Mouse (Mus musculus) midbrain, postnatal 0 days (tissue): Measurements from ENCODE around the gene Psip1. TPM values are rescaled to one million over a fixed set of nuclear protein-coding genes. Genes with fewer than 3 reads are reported as not detected.
A peak's percentile ranks its signal among the peaks of the same experiment; 100 is the strongest.
"Not testable (repeated sequence)": the region's sequence is repeated elsewhere in the genome, so short reads cannot be mapped to it uniquely, and the experiment has no call there.

Source experiments
- ATAC-seq: fragments of 200-750 bp; cut with Nextera tagmentation; 2 replicates; pipeline ENCODE4 v1.8.0; 2017; ENCODE audit warnings: moderate number of reproducible peaks, mild to moderate bottlenecking, moderate TSS enrichment, moderate library complexity; ENCODE audit not compliant: low FRiP score
- DNase-seq: peaks from one replicate; pipeline ENCODE4 v3.0.0-alpha.2; 2015; ENCODE audit warnings: low spot score
- H3K27ac ChIP-seq: fragments of 300-500 bp; sonication (generic); 2 replicates; pipeline ENCODE4 v1.5.1; 2014; ENCODE audit warnings: low read depth, mild to moderate bottlenecking, low read length, mixed read lengths
- H3K27me3 ChIP-seq: fragments of 300-500 bp; sonication (generic); 2 replicates; pipeline ENCODE4 v1.6.1; 2014; ENCODE audit warnings: low read length, control low read depth, mixed read lengths; ENCODE audit not compliant: insufficient read depth
- H3K36me3 ChIP-seq: fragments of 300-500 bp; sonication (generic); 2 replicates; pipeline ENCODE4 v1.6.1; 2014; ENCODE audit warnings: low read length, control low read depth, mixed read lengths; ENCODE audit not compliant: insufficient read depth
- H3K4me1 ChIP-seq: fragments of 300-500 bp; sonication (generic); 2 replicates; pipeline ENCODE4 v1.6.1; 2014; ENCODE audit warnings: mild to moderate bottlenecking, control low read depth, antibody characterized with exemption, low read length, mixed read lengths; ENCODE audit not compliant: insufficient read depth
- H3K4me2 ChIP-seq: fragments of 300-500 bp; sonication (generic); 2 replicates; pipeline ENCODE4 v1.6.1; 2014; ENCODE audit warnings: low read depth, mild to moderate bottlenecking, low read length, mixed read lengths; ENCODE audit not compliant: poor library complexity, severe bottlenecking
- H3K4me3 ChIP-seq: fragments of 300-500 bp; sonication (generic); 2 replicates; pipeline ENCODE4 v1.5.1; 2014; ENCODE audit warnings: low read depth, mild to moderate bottlenecking, low read length, moderate library complexity
- H3K9ac ChIP-seq: fragments of 300-500 bp; sonication (generic); replicated peaks from 2 replicates; pipeline ENCODE4 v1.6.1; 2014; ENCODE audit warnings: mild to moderate bottlenecking, low read length, moderate library complexity, mixed read lengths; ENCODE audit not compliant: poor library complexity, severe bottlenecking
- H3K9me3 ChIP-seq: fragments of 300-500 bp; sonication (generic); 2 replicates; pipeline ENCODE4 v1.6.1; 2016; ENCODE audit warnings: low read length, control low read depth
- CTCF ChIP-seq: IDR thresholded peaks from 2 replicates; pipeline ENCODE4 v1.5.1; 2016; ENCODE audit warnings: antibody characterized with exemption, mild to moderate bottlenecking
- WGBS: fragments of 180-500 bp; shearing (Covaris S2); extraction: QIAGEN DNeasy Blood & Tissue Kit; methylation state at CpG from one replicate; pipeline ENCODE4 v1.1.7; 2014; 5-methylcytosine and 5-hydroxymethylcytosine counted together
- polyA plus RNA-seq: library from polyadenylated mRNA; unstranded; fragments of >200 nt; fragmentation: Nextera tagmentation; extraction: Ambion mirVana; gene quantifications from 2 replicates; pipeline ENCODE4 v1.2.1, GENCODE M21; 2015
- total RNA-seq: library from RNA; depleted of rRNA; stranded (reverse); fragments of >200 nt; gene quantifications from 2 replicates; pipeline ENCODE4 v1.2.3, GENCODE M21; 2014

Gene Psip1
- total and polyA plus RNA-seq, 2 experiments from 2014 or later, result 206 to 320 TPM

DNA sequence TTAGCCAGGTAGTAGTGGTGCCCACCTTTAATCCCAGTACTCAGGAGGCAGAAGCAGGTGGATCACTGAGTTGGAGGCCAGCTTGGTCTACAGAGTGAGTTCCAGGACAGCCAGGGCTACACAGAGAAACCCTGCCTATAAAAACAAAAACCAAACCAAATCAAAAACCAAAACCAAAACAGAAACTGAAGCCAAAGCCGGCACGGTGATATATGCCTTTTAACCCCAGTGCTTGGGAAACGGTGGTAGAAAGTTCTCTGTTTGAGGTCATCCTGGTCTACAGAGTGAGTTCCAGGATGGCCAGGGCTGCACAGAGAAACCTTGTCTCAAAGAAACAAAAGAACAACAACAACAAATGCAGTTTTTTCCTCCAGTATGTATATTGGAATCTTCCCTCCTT, 26.0 kb upstream of the Psip1 start:
- ATAC-seq (no peak), DNase-seq (no peak)
- H3K4me3 ChIP-seq, result no peak overlapping the region
- no peak overlapping the region for H3K4me2 ChIP-seq
- no peaks in the 10 kb centered on the region for H3K27me3 ChIP-seq
- 87% methylated on average over 3 of the region's 3 CpGs for WGBS
- no peaks in the 10 kb centered on the region for H3K36me3 ChIP-seq
- no peaks in the 10 kb centered on the region for H3K4me1 ChIP-seq
- no peak overlapping the region for H3K9ac ChIP-seq
- H3K27ac ChIP-seq, result no peak overlapping the region
- no peak for TF ChIP-seq CTCF
- no peaks in the 10 kb centered on the region for H3K9me3 ChIP-seq

DNA sequence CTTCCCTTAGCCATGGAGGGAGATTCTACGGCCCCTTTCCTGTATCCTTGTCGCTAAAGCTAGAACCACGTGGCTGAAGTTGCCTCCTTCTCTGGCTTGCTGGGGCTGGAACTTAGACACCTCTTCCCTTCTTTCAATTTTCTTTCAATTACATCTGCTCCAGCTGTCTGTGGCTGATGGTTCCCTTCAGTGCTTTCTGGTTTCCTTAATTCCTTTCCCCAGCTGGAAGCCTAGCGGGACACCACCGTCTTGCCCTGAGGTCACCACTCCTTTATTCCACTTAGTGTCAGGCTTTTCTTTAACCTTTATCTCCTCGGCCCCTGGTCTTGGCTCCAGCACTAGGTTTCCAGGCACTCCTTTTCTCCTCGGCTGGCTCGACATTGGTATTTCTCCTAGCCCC, 24.8 kb upstream of the Psip1 start:
- H3K4me2 ChIP-seq, result no peak overlapping the region
- no peak overlapping the region for H3K4me3 ChIP-seq
- no peak for ATAC-seq
- no peaks in the 10 kb centered on the region for H3K4me1 ChIP-seq
- H3K9ac ChIP-seq, result no peak overlapping the region
- H3K9me3 ChIP-seq, result no peaks in the 10 kb centered on the region
- no peak for DNase-seq
- H3K27me3 ChIP-seq, result no peaks in the 10 kb centered on the region
- H3K36me3 ChIP-seq, result no peaks in the 10 kb centered on the region
- H3K27ac ChIP-seq, result no peak overlapping the region
- no peak for TF ChIP-seq CTCF
- WGBS, result 37% methylated on average over 8 of the region's 8 CpGs

DNA sequence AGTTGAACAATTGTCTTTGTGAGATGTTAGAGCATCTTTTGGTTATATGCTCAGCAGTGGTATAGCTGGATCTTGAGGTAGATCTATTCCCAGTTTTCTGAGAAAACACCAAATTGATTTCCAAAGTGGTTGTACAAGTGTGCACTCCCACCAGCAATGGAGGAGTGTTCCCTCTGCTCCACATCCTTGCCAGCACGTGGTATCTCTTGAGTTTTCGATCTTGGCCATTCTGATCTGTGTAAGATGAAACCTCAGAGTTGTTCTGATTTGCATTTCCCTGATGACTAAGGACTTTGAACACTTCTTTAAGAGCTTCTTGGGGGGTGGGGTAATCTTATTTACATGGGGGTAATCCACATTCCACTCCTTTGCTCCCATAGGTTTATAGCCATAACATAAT, 23.3 kb upstream of the Psip1 start:
- Histone ChIP-seq H3K27me3 (no peaks in the 10 kb centered on the region), H3K9me3 (no peaks in the 10 kb centered on the region), H3K4me3 (no peak overlapping the region), H3K4me1 (no peaks in the 10 kb centered on the region), H3K36me3 (no peaks in the 10 kb centered on the region), H3K4me2 (no peak overlapping the region), H3K27ac (no peak overlapping the region), H3K9ac (no peak overlapping the region)
- no peak for TF ChIP-seq CTCF
- WGBS, result 51% methylated on average over 2 of the region's 2 CpGs
- DNase-seq, result no peak
- no peak for ATAC-seq

DNA sequence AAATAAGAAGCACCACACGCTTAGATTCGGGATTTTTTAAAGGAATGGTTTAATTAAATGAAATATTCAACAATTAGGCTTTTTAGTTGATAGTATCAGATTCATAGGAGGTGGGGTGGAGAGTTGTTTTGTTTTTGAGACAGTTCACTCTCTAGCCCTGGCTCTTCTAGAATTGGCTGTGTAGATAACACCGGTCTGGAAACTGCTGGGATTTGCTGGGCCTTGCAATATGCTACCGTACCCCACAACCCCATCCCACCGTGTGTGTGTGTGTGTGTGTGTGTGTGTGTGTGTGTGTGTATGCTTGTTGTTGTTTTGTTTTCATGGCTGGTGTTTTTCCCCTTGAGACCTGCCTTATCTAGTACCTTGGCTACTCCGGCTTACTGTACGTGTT, 14.8 kb upstream of the Psip1 start:
- no peak for DNase-seq
- Histone ChIP-seq H3K9me3 (no peaks in the 10 kb centered on the region), H3K4me1 (no peaks in the 10 kb centered on the region), H3K36me3 (no peaks in the 10 kb centered on the region), H3K27me3 (no peaks in the 10 kb centered on the region), H3K9ac (0 out of 2 replicates have a peak overlapping the region, but pooled peaks have one; percentile 19), H3K4me2 (peak overlapping the region; percentile 53), H3K27ac (0 out of 2 replicates have a peak overlapping the region, but pooled peaks have one; percentile 74), H3K4me3 (peak overlapping the region; percentile 44)
- ATAC-seq, result peak; percentile 60; the same call in 1 of the 2 replicates
- WGBS, result 26% methylated on average over 7 of the region's 7 CpGs
- TF ChIP-seq CTCF, result no peak

DNA sequence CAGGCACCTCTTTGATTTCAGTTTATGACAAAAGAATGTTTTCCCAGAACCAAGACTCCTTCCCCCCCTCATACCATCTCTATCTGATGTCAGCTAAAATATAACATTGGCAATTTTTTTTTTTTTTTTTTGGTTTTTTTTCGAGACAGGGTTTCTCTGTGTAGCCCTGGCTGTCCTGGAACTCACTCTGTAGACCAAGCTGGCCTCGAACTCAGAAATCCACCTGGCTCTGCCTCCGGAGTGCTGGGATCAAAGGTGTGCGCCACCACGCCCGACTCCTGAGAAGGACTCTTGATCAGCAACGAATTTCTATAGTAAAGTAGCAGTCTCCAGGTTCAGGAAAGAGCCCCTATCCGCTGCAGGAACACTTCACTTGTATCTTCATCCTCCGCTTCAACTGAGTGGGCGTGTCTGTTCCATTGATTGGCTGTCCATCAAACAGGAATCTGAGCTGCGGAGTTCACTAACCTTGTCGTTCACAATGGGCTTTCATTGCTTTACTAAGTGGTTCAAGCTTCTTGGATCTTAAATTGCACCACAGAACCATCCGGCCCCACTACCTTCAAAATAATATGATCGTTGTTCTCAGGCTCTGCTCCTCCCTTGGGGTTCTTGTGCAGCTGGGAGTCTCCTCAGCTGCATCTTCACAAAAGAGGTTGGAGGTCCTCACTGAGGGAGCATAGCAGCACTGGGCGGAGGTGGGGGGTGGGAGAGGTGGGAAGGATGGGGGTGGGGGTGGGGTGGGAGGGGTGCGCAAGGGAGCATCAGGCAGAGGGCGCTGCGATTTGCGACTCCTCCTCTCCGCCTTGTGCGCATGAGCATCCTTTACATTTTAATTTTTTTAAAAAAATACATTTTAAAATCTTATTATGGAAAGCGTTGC, 14.1 kb upstream of the Psip1 start:
- H3K36me3 ChIP-seq, result no peaks in the 10 kb centered on the region

DNA sequence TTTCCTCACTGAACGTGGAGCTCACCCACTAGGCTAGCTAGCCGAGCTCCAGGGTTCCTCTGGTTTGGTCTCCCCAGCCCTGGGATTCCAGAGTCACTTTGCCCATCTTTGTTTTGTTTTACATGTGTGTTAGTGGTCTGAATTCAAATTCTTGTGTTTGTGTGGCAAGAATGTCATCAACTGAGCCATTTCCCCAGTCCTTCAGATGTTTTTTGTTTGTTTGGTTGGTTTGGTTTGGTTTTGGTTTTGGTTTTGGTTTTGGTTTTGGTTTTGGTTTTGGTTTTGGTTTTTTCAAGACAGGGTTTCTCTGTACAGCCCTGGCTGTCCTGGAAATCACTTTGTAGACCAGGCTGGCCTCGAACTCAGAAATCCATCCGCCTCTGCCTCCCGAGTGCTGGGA, 10.8 kb upstream of the Psip1 start:
- not testable (repeated sequence) for H3K36me3 ChIP-seq, H3K9me3 ChIP-seq, DNase-seq, H3K4me3 ChIP-seq, ATAC-seq, H3K4me1 ChIP-seq, H3K27ac ChIP-seq, H3K4me2 ChIP-seq, H3K27me3 ChIP-seq, H3K9ac ChIP-seq
- whole genome bisulfite sequencing, result 90% methylated on average over 5 of the region's 5 CpGs

More for the DNA sequence above, 14.1 kb upstream of the Psip1 start:
- peak; percentile 34 for TF ChIP-seq CTCF
- H3K9ac ChIP-seq, result peak overlapping the region; percentile 51; the same call in 1 of the 2 replicates
- H3K4me1 ChIP-seq, result no peaks in the 10 kb centered on the region
- no peaks in the 10 kb centered on the region for H3K9me3 ChIP-seq
- H3K27ac ChIP-seq, result peak overlapping the region; percentile 74
- DNase-seq, result peak; percentile 72
- H3K27me3 ChIP-seq, result no peaks in the 10 kb centered on the region
- WGBS, result 3% methylated on average over 22 of the region's 22 CpGs
- peak overlapping the region; percentile 53 for H3K4me2 ChIP-seq
- peak overlapping the region; percentile 44 for H3K4me3 ChIP-seq
- peak; percentile 84 for ATAC-seq
